In the genomic region with DNA sequence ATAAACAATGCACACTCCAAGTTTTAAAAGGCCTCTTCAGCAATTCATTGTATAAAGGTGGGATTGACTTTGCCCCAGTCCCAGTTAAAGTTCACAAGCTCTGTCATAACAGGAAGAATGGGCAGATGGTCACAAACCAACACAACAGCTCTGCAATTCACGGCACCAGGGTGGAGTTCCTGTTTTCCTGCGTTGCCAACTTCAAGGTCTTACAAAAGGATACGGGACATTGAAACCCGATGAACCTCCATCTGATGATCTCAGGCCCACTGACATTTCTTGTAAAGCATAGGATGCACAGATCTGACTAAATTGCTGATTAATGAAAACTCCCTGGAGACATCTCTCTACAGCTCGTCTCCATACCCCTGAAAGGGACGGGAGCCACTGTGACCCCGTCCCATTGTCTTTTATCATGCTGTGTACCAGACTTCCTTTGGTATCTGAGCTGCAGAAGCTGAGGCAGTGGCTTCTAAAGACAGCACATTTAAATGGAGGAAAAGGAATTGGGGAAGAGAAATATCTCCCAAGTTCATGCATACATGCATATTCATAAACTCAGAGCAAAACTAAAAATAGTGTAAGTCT, we compare ENCODE assay signal across 9 mouse cellular contexts. TPM values are rescaled to one million over a fixed set of nuclear protein-coding genes. Genes with fewer than 3 reads are reported as not detected.
DNase-seq lines count a peak whose midpoint lies in the region; ATAC-seq and TF ChIP-seq lines count a peak whose summit lies in the region.
"Had no signal": no experiment of that assay in that cellular context is flagged by ENCODE, and none has a peak within 500 bp of the region (broad histone marks: within the 10 kb centered on the region; RNA-seq: fewer than 3 reads in every experiment).

No protein-coding gene starts in this region.

- no peak for TF ChIP-seq CTCF in intestine, postnatal 0 days (IDR thresholded peaks at IDR 0.05; ENCODE audit: low read depth)

- H3K9me3 ChIP-seq in intestine, postnatal 0 days (ENCODE audit: control insufficient read depth): no peaks in the 10 kb centered on the region
- H3K9me3 ChIP-seq in intestine, embryonic 15.5 days: no peaks in the 10 kb centered on the region
- no peaks in the 10 kb centered on the region for H3K9me3 ChIP-seq in heart, embryonic 12.5 days (replicated peaks)
- no peaks in the 10 kb centered on the region for H3K9me3 ChIP-seq in limb, embryonic 10.5 days (replicated peaks)
- H3K9me3 ChIP-seq in midbrain, embryonic 16.5 days (replicated peaks; ENCODE audit: control insufficient read depth, low read length, poor library complexity, severe bottlenecking): no peaks in the 10 kb centered on the region
- H3K9me3 ChIP-seq: forebrain, embryonic 15.5 days had no signal

- H3K4me2 ChIP-seq in intestine, postnatal 0 days (replicated peaks; ENCODE audit: low read depth): no peak overlapping the region
- H3K4me2 ChIP-seq in intestine, embryonic 15.5 days (replicated peaks): no peak overlapping the region
- H3K4me2 ChIP-seq in heart, embryonic 12.5 days: peak overlapping the region; percentile 56
- H3K4me2 ChIP-seq in midbrain, embryonic 16.5 days (ENCODE audit: low read length): no peak overlapping the region
- H3K4me2 ChIP-seq: forebrain, embryonic 15.5 days had no signal

- H3K27ac ChIP-seq in intestine, postnatal 0 days (ENCODE audit: low read depth, low read length): no peak overlapping the region
- no peak overlapping the region for H3K27ac ChIP-seq in intestine, embryonic 15.5 days
- H3K27ac ChIP-seq in heart, embryonic 12.5 days (ENCODE audit: poor library complexity, severe bottlenecking): 0 out of 2 replicates have a peak overlapping the region, but pooled peaks have one; percentile 31
- H3K27ac ChIP-seq in limb, embryonic 10.5 days: no peak overlapping the region
- H3K27ac ChIP-seq in midbrain, embryonic 16.5 days (ENCODE audit: low read length): no peak overlapping the region
- H3K27ac ChIP-seq: forebrain, embryonic 15.5 days had no signal

- H3K9ac ChIP-seq in intestine, postnatal 0 days (ENCODE audit: low read depth, low read length): no peak overlapping the region
- no peak overlapping the region for H3K9ac ChIP-seq in intestine, embryonic 15.5 days
- no peak overlapping the region for H3K9ac ChIP-seq in heart, embryonic 12.5 days
- H3K9ac ChIP-seq in midbrain, embryonic 16.5 days (ENCODE audit: low read depth, low read length): no peak overlapping the region
- H3K9ac ChIP-seq: forebrain, embryonic 15.5 days had no signal

- no peak for DNase-seq in limb, embryonic 10.5 days (ENCODE audit: low spot score)
- DNase-seq: cerebellum, postnatal 36 days had no signal

- peaks cover 36% of the 10 kb centered on the region for H3K27me3 ChIP-seq in intestine, postnatal 0 days (replicated peaks; ENCODE audit: control insufficient read depth, insufficient read depth, low read length)
- peaks cover 27% of the 10 kb centered on the region for H3K27me3 ChIP-seq in intestine, embryonic 15.5 days (replicated peaks)
- H3K27me3 ChIP-seq in heart, embryonic 12.5 days (replicated peaks): peaks cover 10% of the 10 kb centered on the region
- H3K27me3 ChIP-seq in limb, embryonic 10.5 days (ENCODE audit: low read depth, poor library complexity, severe bottlenecking): peaks cover 54% of the 10 kb centered on the region
- peaks cover 19% of the 10 kb centered on the region for H3K27me3 ChIP-seq in midbrain, embryonic 16.5 days (ENCODE audit: control insufficient read depth, insufficient read depth, low read depth, low read length)

- ATAC-seq in intestine, postnatal 0 days: no peak
- ATAC-seq in intestine, embryonic 15.5 days: no peak
- ATAC-seq in heart, embryonic 12.5 days (ENCODE audit: insufficient number of reproducible peaks, low FRiP score): no peak
- peak; percentile 58 for ATAC-seq in megakaryocyte, adult 5-6 weeks (ENCODE audit: poor library complexity, severe bottlenecking)
- no peak for ATAC-seq in midbrain, embryonic 16.5 days
- ATAC-seq in CD4-positive, CD25-positive, alpha-beta regulatory T cell, adult 4 months: no peak
- ATAC-seq: forebrain, embryonic 15.5 days had no signal

- WGBS in intestine, postnatal 0 days: 69% methylated on average over 7 of the region's 7 CpGs
- WGBS in intestine, embryonic 15.5 days: 67% methylated on average over 7 of the region's 7 CpGs
- 53% methylated on average over 7 of the region's 7 CpGs for WGBS in heart, embryonic 12.5 days
- WGBS in limb, embryonic 10.5 days: 71% methylated on average over 7 of the region's 7 CpGs
- WGBS in midbrain, embryonic 16.5 days: 59% methylated on average over 7 of the region's 7 CpGs

- H3K4me3 ChIP-seq in intestine, postnatal 0 days (ENCODE audit: low read depth, low read length): 0 out of 2 replicates have a peak overlapping the region, but pooled peaks have one; percentile 21
- no peak overlapping the region for H3K4me3 ChIP-seq in intestine, embryonic 15.5 days (replicated peaks)
- H3K4me3 ChIP-seq in heart, embryonic 12.5 days: peak overlapping the region; percentile 71
- H3K4me3 ChIP-seq in limb, embryonic 10.5 days: 0 out of 2 replicates have a peak overlapping the region, but pooled peaks have one; percentile 69
- H3K4me3 ChIP-seq in midbrain, embryonic 16.5 days (ENCODE audit: low read depth, low read length): no peak overlapping the region
- H3K4me3 ChIP-seq: forebrain, embryonic 15.5 days had no signal

- H3K4me1 ChIP-seq in intestine, postnatal 0 days (replicated peaks; ENCODE audit: control insufficient read depth, insufficient read depth, low read length): no peaks in the 10 kb centered on the region
- peaks cover 13% of the 10 kb centered on the region for H3K4me1 ChIP-seq in intestine, embryonic 15.5 days (replicated peaks)
- H3K4me1 ChIP-seq in heart, embryonic 12.5 days (replicated peaks): peaks cover 27% of the 10 kb centered on the region
- peaks cover 18% of the 10 kb centered on the region for H3K4me1 ChIP-seq in limb, embryonic 10.5 days
- H3K4me1 ChIP-seq in midbrain, embryonic 16.5 days (ENCODE audit: control insufficient read depth, insufficient read depth, low read length): peaks cover 25% of the 10 kb centered on the region

- H3K36me3 ChIP-seq in intestine, postnatal 0 days (ENCODE audit: control insufficient read depth, insufficient read depth): no peaks in the 10 kb centered on the region
- H3K36me3 ChIP-seq in intestine, embryonic 15.5 days: no peaks in the 10 kb centered on the region
- H3K36me3 ChIP-seq in heart, embryonic 12.5 days: 0 out of 2 replicates have a peak, but pooled peaks cover 7% of the 10 kb centered on the region
- no peaks in the 10 kb centered on the region for H3K36me3 ChIP-seq in limb, embryonic 10.5 days
- no peaks in the 10 kb centered on the region for H3K36me3 ChIP-seq in midbrain, embryonic 16.5 days (ENCODE audit: control insufficient read depth, insufficient read depth, low read length)
- H3K36me3 ChIP-seq: forebrain, embryonic 15.5 days had no signal

RNA-seq across cellular contexts. Expression of a gene that starts 3.6 kb away (rescaled TPM):
- 10.4 and 11.6 TPM in 2 replicates for polyA plus RNA-seq in intestine, postnatal 0 days (2015; fragmentation: Nextera tagmentation; extraction: Ambion mirVana)
- 24.4 and 25.5 TPM in 2 replicates for polyA plus RNA-seq in intestine, embryonic 15.5 days (2015; fragmentation: Nextera tagmentation; extraction: Ambion mirVana)
- polyA plus RNA-seq in heart, embryonic 12.5 days (2016; fragmentation: Nextera tagmentation; extraction: Ambion mirVana): 48.0 and 48.6 TPM in 2 replicates
- polyA plus RNA-seq in limb, embryonic 10.5 days (2016; fragmentation: Nextera tagmentation; extraction: Ambion mirVana): 25.7 and 25.8 TPM in 2 replicates
- total RNA-seq in megakaryocyte, adult 5-6 weeks (2015): 0.07 TPM in 1 of 2 replicates, not detected in the other
- 0.07 TPM in 1 of 2 replicates, not detected in the other for total RNA-seq in megakaryocyte, adult 5-6 weeks (2017)
- polyA plus RNA-seq in midbrain, embryonic 16.5 days (2015; fragmentation: Nextera tagmentation; extraction: Ambion mirVana): 22.7 and 26.4 TPM in 2 replicates
- polyA plus RNA-seq in CD4-positive, CD25-positive, alpha-beta regulatory T cell, adult 4 months (2017; shearing (Covaris generic)): under 1 TPM in 1 of 2 experiments, not detected in 1; 0.05 TPM

Comparison
In these comparisons a context has a peak if more than half of its experiments do, and no peak if none do; other contexts are left out.
1. H3K4me3 ChIP-seq: peak in intestine, postnatal 0 days (single experiment), heart, embryonic 12.5 days (single experiment) and limb, embryonic 10.5 days (single experiment); none in intestine, embryonic 15.5 days (single experiment) and midbrain, embryonic 16.5 days (single experiment).
2. RNA of a gene that starts 3.6 kb away (polyA plus RNA-seq): 48.0 to 48.6 TPM in heart, embryonic 12.5 days, 25.7 to 25.8 TPM in limb, embryonic 10.5 days, 24.4 to 25.5 TPM in intestine, embryonic 15.5 days, 22.7 to 26.4 TPM in midbrain, embryonic 16.5 days and 10.4 to 11.6 TPM in intestine, postnatal 0 days; 0.05 TPM in CD4-positive, CD25-positive, alpha-beta regulatory T cell, adult 4 months; every median in the first group is over 10 times any median in the second.